Mouse (Mus musculus) heart, embryonic 16.5 days (tissue): ENCODE data around the gene Gm27021. TPM values are rescaled to one million over a fixed set of nuclear protein-coding genes. Genes with fewer than 3 reads are reported as not detected.

Source experiments
- ATAC-seq: fragments of 200-750 bp; cut with Nextera tagmentation; replicated peaks from 2 replicates; pipeline ENCODE4 v1.8.0; 2017; ENCODE audit warnings: moderate number of reproducible peaks; ENCODE audit not compliant: insufficient read depth, low FRiP score; ENCODE audit errors: extremely low read depth
- H3K27ac ChIP-seq: fragments of 300-500 bp; sonication (generic); 2 replicates; pipeline ENCODE4 v1.5.1; 2014; ENCODE audit warnings: mild to moderate bottlenecking, low read length, control low read depth, moderate library complexity
- H3K27me3 ChIP-seq: fragments of 300-500 bp; sonication (generic); 2 replicates; pipeline ENCODE4 v1.6.1; 2014; ENCODE audit warnings: low read length, mixed read lengths; ENCODE audit not compliant: control insufficient read depth, insufficient read depth
- H3K36me3 ChIP-seq: fragments of 300-500 bp; sonication (generic); 2 replicates; pipeline ENCODE4 v1.6.1; 2014; ENCODE audit not compliant: control insufficient read depth, insufficient read depth
- H3K4me1 ChIP-seq: fragments of 300-500 bp; sonication (generic); 2 replicates; pipeline ENCODE4 v1.6.1; 2014; ENCODE audit warnings: low read length, mixed read lengths; ENCODE audit not compliant: control insufficient read depth, insufficient read depth
- H3K4me2 ChIP-seq: fragments of 300-500 bp; sonication (generic); 2 replicates; pipeline ENCODE4 v1.6.1; 2014; ENCODE audit warnings: low read depth, mild to moderate bottlenecking, control low read depth, low read length
- H3K4me3 ChIP-seq: fragments of 300-500 bp; sonication (generic); 2 replicates; pipeline ENCODE4 v1.5.1; 2014; ENCODE audit warnings: mild to moderate bottlenecking, control low read depth, low read length
- H3K9ac ChIP-seq: fragments of 300-500 bp; sonication (generic); 2 replicates; pipeline ENCODE4 v1.6.1; 2014; ENCODE audit warnings: low read length, control low read depth
- H3K9me3 ChIP-seq: fragments of 300-500 bp; sonication (generic); replicated peaks from 2 replicates; pipeline ENCODE4 v1.6.1; 2016; ENCODE audit warnings: low read length; ENCODE audit not compliant: control insufficient read depth
- WGBS: fragments of 180-500 bp; shearing (Covaris S2); extraction: QIAGEN DNeasy Blood & Tissue Kit; methylation state at CpG from one replicate; pipeline ENCODE4 v1.1.7; 2014; 5-methylcytosine and 5-hydroxymethylcytosine counted together
- polyA plus RNA-seq: library from polyadenylated mRNA; unstranded; fragments of >200 nt; fragmentation: Nextera tagmentation; extraction: Ambion mirVana; gene quantifications from 2 replicates; pipeline ENCODE4 v1.2.1, GENCODE M21; 2015

Gm27021 gene
- polyA plus RNA-seq, 1 experiment from 2014 or later = not detected

DNA sequence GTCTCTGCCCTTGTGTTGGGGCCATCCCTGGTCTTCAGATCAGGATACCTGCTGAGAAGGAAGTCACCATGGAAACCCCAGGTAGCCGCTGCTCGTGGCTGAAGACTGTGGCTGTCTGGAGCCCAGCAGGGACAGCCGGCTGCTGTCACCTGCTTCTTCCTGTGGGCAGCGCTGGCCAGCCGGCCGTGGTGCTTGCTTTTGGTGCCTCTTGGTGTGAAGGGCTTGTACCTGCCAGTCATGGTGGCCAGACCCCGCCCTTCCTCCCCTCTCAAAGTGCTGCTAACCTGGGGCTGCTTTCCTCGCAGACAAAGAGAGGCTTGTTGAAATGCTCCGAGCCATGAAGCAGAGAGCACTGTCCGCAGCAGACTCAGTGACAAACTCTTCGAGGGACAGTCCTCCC is 94.0 kb downstream of the Gm27021 start:
- 74% methylated on average over 11 of the region's 11 CpGs for WGBS

DNA sequence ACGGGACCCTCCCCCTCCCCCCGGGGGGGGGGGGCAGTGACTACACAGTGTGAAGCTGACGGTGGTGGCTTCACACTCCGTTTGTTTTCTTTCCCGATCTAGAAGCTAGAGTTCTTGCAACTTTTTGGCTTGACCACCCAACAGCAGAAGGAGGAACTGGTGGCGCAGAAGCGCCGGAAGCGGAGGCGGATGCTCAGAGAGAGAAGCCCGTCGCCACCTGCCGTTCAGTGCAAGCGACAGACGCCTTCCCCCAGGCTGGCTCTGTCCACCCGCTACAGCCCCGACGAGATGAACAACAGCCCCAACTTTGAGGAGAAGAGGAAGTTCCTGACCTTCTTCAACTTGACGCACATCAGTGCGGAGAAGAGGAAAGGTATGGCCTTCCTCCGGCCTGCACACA is 95.3 kb downstream of the Gm27021 start:
- peaks cover 84% of the 10 kb centered on the region for H3K36me3 ChIP-seq
- H3K9ac ChIP-seq = no peak overlapping the region
- 77% methylated on average over 21 of the region's 21 CpGs for WGBS
- no peak overlapping the region for H3K4me3 ChIP-seq
- no peaks in the 10 kb centered on the region for H3K27me3 ChIP-seq
- H3K27ac ChIP-seq = no peak overlapping the region
- no peak overlapping the region for H3K4me2 ChIP-seq
- peaks cover 6% of the 10 kb centered on the region for H3K4me1 ChIP-seq
- ATAC-seq = no peak
- H3K9me3 ChIP-seq = no peaks in the 10 kb centered on the region

More for the DNA sequence above, 94.0 kb downstream of the Gm27021 start:
- H3K27me3 ChIP-seq = no peaks in the 10 kb centered on the region
- no peak overlapping the region for H3K4me2 ChIP-seq
- H3K9me3 ChIP-seq = no peaks in the 10 kb centered on the region
- H3K9ac ChIP-seq = no peak overlapping the region
- H3K36me3 ChIP-seq = peaks cover 84% of the 10 kb centered on the region
- peaks cover 6% of the 10 kb centered on the region for H3K4me1 ChIP-seq
- no peak overlapping the region for H3K27ac ChIP-seq
- ATAC-seq = no peak
- H3K4me3 ChIP-seq = no peak overlapping the region

GRCm38 (mm10) chr8:120571561-120571960 is 96.3 kb downstream of the Gm27021 start:
- no peak overlapping the region for H3K4me3 ChIP-seq
- H3K9ac ChIP-seq = no peak overlapping the region
- ATAC-seq = no peak
- no peak overlapping the region for H3K4me2 ChIP-seq
- peaks cover 6% of the 10 kb centered on the region for H3K4me1 ChIP-seq
- H3K36me3 ChIP-seq = peaks cover 84% of the 10 kb centered on the region
- 78% methylated on average over 8 of the region's 8 CpGs for WGBS
- H3K27ac ChIP-seq = no peak overlapping the region
- H3K9me3 ChIP-seq = no peaks in the 10 kb centered on the region
- no peaks in the 10 kb centered on the region for H3K27me3 ChIP-seq

DNA sequence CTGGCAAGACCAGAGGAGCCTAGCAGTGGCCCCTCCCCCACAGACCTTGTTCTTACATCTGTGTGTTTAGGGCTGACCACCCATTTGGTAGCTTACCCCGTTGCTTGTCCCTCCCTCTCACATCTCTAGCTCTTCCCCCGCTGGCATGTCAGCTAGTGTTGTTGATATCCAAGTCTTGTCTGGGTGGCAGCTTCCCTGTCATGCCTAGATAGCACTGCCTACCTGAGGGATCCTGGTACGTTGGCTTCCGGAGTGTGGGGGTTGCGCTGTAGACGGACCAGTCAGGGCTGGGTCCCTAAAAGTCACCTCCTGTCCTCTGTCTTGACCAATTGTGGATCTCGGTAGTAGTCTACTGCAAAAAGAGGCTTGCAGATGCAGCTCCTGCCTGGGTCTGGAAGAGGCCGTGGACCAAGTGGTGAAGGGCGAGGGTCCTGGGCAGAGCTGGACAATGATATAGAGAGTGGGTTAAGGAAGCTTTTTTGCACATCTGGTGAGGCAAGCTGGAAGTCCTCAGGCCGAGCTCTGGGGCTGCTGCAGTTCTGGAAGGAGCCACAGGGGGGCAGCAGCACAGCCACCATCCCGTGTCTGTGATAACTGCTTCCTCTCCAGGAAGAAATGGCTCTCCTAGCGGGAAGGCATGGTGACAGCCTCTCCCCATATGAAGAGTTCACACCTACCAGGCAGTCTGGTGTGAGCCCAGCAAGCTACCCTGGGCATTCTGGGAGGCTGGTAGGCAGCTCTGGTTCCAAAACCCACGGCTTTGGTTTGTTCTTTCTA is 97.8 kb downstream of the Gm27021 start:
- Histone ChIP-seq H3K36me3 (peaks cover 71% of the 10 kb centered on the region), H3K9ac (no peak overlapping the region), H3K27me3 (no peaks in the 10 kb centered on the region), H3K4me2 (no peak overlapping the region), H3K4me3 (no peak overlapping the region), H3K9me3 (no peaks in the 10 kb centered on the region), H3K27ac (no peak overlapping the region), H3K4me1 (peaks cover 8% of the 10 kb centered on the region)
- WGBS = 47% methylated on average over 13 of the region's 13 CpGs
- ATAC-seq = no peak; the same call in 1 of the 2 replicates

- Histone ChIP-seq H3K4me1 (peaks cover 18% of the 10 kb centered on the region), H3K4me3 (no peak overlapping the region), H3K4me2 (no peak overlapping the region), H3K36me3 (peaks cover 61% of the 10 kb centered on the region), H3K27me3 (no peaks in the 10 kb centered on the region), H3K27ac (no peak overlapping the region), H3K9me3 (no peaks in the 10 kb centered on the region), H3K9ac (no peak overlapping the region)
- ATAC-seq = no peak
- WGBS = 91% methylated on average over 17 of the region's 17 CpGs
Measured at GRCm38 (mm10) chr8:120569123-120569522, 98.8 kb downstream of the Gm27021 start.

GRCm38 (mm10) chr8:120568164-120568798 is 99.6 kb downstream of the Gm27021 start:
- Histone ChIP-seq H3K9ac (no peak overlapping the region), H3K4me2 (no peak overlapping the region), H3K4me3 (no peak overlapping the region), H3K9me3 (no peaks in the 10 kb centered on the region), H3K27ac (no peak overlapping the region), H3K27me3 (no peaks in the 10 kb centered on the region), H3K4me1 (peaks cover 26% of the 10 kb centered on the region), H3K36me3 (peaks cover 52% of the 10 kb centered on the region)
- no peak for ATAC-seq
- whole genome bisulfite sequencing = 95% methylated on average over 37 of the region's 37 CpGs

- H3K36me3 ChIP-seq = peaks cover 47% of the 10 kb centered on the region
- no peak overlapping the region for H3K4me3 ChIP-seq
- peaks cover 31% of the 10 kb centered on the region for H3K4me1 ChIP-seq
- no peak overlapping the region for H3K4me2 ChIP-seq
- H3K9ac ChIP-seq = no peak overlapping the region
- H3K27me3 ChIP-seq = no peaks in the 10 kb centered on the region
- H3K27ac ChIP-seq = no peak overlapping the region
- H3K9me3 ChIP-seq = no peaks in the 10 kb centered on the region
- ATAC-seq = no peak
- 95% methylated on average over 17 of the region's 17 CpGs for WGBS
Measured at GRCm38 (mm10) chr8:120567731-120568130, 100.1 kb downstream of the Gm27021 start.

DNA sequence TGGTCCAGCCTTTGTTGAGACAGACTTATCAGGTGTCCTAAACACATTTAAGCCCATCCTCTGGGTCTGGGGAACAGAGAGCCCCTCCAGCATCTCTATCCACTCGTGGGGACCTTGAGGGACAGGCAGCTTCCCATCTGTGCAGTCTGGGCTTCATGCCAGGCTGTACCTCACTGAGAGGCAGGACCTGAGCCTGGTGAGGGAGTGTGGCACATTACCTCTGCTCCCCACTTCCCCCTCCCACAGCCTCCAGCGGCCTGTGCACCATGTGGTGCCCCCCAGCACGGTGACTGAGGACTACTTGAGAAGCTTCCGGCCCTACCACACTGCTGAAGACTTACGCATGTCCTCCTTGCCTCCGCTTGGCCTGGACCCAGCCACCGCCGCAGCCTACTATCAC is 101.2 kb downstream of the Gm27021 start:
- H3K9ac ChIP-seq = no peak overlapping the region
- WGBS = 80% methylated on average over 8 of the region's 8 CpGs
- H3K4me3 ChIP-seq = no peak overlapping the region
- peaks cover 41% of the 10 kb centered on the region for H3K36me3 ChIP-seq
- no peaks in the 10 kb centered on the region for H3K9me3 ChIP-seq
- ATAC-seq = no peak
- no peaks in the 10 kb centered on the region for H3K27me3 ChIP-seq
- H3K27ac ChIP-seq = no peak overlapping the region
- H3K4me2 ChIP-seq = no peak overlapping the region
- peaks cover 42% of the 10 kb centered on the region for H3K4me1 ChIP-seq

DNA sequence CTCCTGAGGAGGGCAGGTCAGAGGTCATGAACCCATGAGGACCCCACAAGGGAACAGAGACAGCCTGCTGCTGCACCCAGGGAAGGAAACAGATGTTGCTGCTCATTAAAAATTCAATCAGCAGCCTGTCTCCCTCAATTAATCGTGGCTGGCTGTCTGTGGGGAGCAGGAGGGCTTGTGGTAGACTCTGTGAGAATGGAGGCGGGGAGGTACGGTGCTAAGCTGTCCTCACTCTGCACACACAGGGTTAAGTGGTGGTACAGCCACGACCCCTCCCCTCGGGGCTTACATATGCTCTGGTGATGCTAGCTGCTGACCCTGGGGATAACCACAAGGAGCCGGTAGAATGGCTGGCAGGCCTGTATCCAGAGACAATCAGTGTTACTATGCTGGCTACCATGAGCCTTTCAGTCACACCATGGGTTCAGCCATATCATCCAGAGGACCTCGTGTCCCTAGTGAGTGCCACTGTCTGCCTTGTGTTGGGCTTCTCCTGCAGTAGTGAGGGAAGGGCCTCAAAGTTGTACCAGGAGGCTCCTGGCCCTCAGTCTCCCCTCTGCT is 102.6 kb downstream of the Gm27021 start:
- ATAC-seq = no peak
- H3K9me3 ChIP-seq = no peaks in the 10 kb centered on the region
- no peak overlapping the region for H3K4me3 ChIP-seq
- peak overlapping the region; percentile 37; the same call in 1 of the 2 replicates for H3K27ac ChIP-seq
- H3K4me1 ChIP-seq = peaks cover 52% of the 10 kb centered on the region
- no peak overlapping the region for H3K4me2 ChIP-seq
- no peaks in the 10 kb centered on the region for H3K27me3 ChIP-seq
- peak overlapping the region; percentile 14; the same call in 1 of the 2 replicates for H3K9ac ChIP-seq
- H3K36me3 ChIP-seq = peaks cover 30% of the 10 kb centered on the region
- WGBS = 38% methylated on average over 7 of the region's 7 CpGs
